Mouse (Mus musculus) embryo, embryonic 11.5 days (tissue): ENCODE results near the gene Rnd3.

Source experiments
- DNase-seq: peaks from one replicate; pipeline ENCODE4 v3.0.0-alpha.2; 2012; ENCODE audit warnings: low read depth, low spot score

The Rnd3 gene

GRCm38 (mm10) chr2:51148975-51149374 lies at the start of gene Rnd3:
TSS of gene Rnd3 (minus strand) at chr2:51149111.
- DNase-seq, result peak; percentile 94

- DNase-seq, result no peak
Measured at GRCm38 (mm10) chr2:51192319-51192718, 43.4 kb upstream of the Rnd3 start.

DNA sequence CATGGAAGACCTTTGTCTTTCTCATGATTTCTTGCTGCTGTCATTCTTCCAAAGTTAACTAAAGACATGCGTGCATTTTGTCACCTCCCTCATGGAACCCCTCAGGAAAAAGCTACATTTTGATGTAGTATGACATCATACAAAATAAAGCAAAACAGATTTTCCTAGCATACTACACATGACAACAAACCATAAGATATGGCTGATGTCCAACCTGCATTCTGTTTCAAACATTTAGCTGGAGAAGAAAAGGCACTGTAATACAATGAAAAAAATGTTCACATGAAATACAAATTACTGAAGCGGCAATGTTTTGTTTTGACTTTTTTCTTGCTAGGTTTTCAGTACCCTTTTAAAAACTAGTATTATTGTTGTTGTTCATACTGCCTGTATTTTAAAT lies 36.9 kb upstream of the Rnd3 start:
- DNase-seq, result no peak

- DNase-seq, result no peak
Measured at GRCm38 (mm10) chr2:51182990-51183389, 34.1 kb upstream of the Rnd3 start.

- DNase-seq, result no peak
Measured at GRCm38 (mm10) chr2:51181376-51181775, 32.5 kb upstream of the Rnd3 start.

DNA sequence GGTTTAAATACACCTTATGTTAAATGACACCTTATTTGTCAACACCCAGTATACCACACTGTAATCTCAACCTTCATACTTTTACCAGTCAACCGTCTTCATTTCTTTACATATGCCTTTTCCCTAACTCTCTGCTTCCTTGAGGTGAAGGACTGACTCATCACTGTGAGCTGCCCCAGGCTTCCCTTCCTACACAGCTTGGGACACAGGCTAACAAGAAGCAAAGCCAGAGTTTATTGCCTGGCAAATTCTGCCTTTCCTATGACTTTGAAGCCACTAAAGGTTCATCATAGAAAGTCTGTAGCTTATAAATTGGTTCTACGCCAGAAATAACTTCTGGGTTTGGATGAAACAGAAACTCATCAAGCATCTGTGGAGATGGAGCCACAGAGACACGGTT lies 30.2 kb upstream of the Rnd3 start:
- no peak for DNase-seq

DNA sequence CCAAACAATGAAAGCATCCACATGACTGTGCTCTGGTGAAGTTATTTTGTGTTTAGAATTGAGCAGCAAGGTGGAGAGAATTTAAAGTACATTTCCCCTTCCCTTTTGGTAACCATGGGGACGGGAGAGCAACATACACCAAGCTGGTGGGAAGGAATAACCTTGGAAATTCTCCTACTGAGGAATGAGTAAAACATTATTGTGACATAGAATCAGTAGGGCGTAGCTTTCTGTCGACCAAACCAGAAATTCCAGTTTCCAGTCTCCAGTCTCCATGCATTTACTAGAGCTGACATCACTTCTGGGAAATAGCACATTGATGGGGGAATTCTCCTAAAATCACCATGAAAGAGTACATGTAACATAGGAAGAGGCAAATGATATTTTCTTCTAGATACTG lies 28.7 kb upstream of the Rnd3 start:
- DNase-seq, result no peak

DNA sequence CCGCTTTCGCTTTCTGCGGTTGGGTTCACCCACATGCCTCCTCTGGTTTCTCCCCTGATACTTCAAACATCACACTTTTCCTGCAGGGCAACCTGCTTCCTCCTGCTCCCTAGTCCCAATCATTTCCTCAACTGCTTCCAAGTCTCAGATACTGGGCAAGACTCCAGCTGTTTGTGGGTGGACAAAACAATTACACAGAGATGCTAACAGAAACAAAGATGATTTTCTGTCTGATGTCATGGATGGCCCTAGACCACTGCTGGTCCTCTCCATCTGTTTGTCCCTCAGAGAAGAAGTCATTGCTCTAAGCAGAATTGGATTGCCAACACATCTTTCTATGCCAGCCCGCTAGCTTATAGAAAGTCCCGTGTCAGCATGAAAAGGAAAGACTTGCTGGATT lies 26.4 kb upstream of the Rnd3 start:
- no peak for DNase-seq

GRCm38 (mm10) chr2:51161110-51161509 lies 12.2 kb upstream of the Rnd3 start:
- no peak for DNase-seq

- DNase-seq, result no peak
Measured at GRCm38 (mm10) chr2:51148454-51148853, 457 bp downstream of the Rnd3 start.

- DNase-seq, result no peak
Measured at GRCm38 (mm10) chr2:51148065-51148407, 875 bp downstream of the Rnd3 start.

- DNase-seq, result no peak
Measured at GRCm38 (mm10) chr2:51147318-51148064, 1.4 kb downstream of the Rnd3 start.

DNA sequence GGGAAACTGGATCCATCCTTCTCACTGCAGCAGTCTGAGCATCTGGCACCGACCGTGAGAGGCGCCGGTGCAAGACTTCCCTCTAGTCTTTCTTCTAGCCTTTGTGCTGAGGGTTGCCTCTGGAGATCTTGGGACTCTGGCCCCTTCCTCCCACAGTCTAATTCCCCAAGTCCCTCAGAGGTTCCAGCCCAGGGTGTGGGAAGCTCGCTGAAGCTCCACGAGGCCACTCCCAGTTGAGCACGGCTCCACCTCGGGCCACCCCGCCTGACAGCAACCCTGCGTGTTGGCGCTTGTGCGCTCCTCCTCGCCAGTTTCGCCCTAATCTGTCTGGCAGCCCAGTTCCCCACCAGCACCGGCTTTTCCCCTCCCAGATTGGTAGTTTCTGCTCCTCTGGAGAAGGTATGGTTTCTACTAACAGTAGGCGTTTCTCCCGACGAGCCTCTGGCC lies 2.0 kb downstream of the Rnd3 start:
- DNase-seq, result no peak

GRCm38 (mm10) chr2:51145838-51146470 lies 3.0 kb downstream of the Rnd3 start:
- DNase-seq, result no peak

DNA sequence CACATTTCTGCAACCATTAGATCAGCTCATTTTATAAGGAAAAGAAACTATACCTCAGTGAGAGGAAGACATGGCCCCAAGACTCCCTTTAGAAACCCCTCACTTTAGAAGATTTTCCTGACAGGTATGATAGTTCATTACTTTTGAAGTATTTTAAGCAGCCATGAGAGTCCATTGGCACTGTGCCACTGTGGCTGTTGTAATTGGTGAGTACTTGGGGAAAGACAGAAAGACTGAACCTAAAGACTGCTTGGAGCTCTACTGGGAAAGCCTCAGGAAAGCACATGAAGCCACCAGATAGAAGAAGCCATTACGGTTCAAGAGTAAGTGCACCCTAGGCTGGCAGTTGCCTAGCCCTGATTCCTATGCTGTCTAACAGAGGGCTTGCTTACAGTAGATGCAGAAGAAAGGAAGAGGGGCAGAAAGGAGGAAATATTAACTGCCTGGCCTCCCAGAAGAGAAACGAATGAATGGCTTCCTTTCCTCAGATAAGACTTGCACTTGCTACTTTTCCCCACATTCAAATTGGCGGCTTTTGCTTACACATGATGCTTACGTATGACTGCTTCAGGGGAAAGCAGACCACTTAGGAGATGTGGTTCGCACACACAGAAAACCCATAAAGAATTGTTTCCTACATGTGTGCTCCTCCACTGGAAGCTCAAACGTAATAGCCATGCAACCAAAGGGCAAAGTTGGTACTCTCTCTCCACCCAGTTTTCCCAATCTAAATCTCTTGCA lies 4.4 kb downstream of the Rnd3 start:
- DNase-seq, result no peak

DNA sequence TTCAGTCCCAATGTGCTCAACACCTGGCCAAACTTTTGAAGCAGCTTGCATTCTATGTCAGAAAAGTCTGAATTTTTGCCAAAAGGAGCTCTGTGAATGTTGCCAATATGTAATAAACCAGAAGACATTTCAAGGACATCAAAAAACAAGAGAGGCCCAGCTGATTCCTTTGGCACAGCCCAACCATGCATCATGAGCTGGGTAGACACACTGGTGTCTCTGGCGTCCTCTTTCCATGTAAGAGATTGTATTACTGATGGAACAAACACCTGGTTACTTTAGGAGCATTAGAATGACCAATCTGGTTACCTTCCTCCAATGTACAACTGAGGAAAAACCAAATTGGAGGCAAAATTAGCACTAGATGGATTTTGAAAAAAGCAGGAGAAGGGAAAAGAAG lies 6.5 kb downstream of the Rnd3 start:
- DNase-seq, result no peak

GRCm38 (mm10) chr2:51141345-51141744 lies 7.6 kb downstream of the Rnd3 start:
- no peak for DNase-seq

- DNase-seq, result no peak
Measured at GRCm38 (mm10) chr2:51140486-51140885, 8.4 kb downstream of the Rnd3 start.

DNA sequence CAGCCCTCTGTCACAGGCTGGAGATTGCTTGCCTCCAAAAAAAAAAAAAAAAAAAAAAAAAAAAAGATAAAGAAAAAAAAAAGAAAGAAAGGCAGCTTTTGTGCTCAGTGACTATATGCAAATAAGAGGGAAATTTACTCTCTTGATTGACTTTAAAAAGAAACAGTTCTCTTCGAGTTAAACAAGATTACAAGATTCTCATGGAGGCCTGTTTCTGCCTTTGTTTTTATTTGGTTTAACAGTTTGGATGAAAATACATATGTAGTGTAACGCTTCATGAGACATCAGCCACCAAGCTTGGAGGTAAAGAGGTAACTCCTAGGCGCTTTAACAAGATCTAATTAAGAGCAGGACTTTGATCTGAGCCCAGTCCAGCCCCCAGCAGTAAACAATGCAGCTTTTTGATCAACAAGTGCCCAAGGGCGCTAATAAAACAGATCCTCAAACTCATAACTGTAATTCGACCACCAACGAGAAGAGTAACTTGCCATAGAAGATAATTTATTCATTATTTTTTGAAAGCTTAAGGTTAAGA lies 8.9 kb downstream of the Rnd3 start:
- DNase-seq, result no peak

DNA sequence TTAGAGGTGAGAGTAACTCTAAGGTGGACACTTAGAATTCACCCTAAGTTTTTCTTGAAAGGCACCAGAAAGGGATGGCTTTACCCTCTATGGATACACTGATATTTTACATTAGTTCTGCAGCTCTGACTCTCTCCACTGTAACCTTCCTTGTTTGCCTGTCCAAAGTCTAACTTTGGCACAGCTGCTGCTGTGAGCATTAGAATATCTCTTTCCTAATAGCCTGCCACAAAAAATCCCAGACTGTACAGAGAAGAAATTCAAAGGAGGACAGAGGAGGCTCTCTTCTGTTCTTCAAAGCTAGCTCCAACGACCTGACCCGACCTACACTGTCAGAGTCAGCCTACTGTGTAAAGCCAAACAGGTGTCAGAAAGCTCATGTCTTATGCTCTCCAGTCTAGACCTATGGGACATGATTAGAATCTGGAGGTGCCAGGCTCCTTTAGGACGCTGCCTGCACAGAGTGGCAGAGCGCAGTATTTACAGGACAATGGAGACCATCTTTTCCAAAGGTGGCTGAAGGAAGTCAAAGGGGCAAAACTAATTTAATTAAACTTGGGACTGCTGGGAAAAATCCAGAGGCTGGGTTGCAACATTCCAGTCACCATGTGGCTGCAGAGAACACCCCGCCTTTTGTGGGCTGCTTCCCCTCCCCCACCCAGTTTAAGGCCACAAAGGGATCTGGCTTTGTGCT lies 9.5 kb downstream of the Rnd3 start:
- DNase-seq, result peak; percentile 71

- DNase-seq, result no peak
Measured at GRCm38 (mm10) chr2:51137726-51138125, 11.2 kb downstream of the Rnd3 start.

- no peak for DNase-seq
Measured at GRCm38 (mm10) chr2:51132181-51132580, 16.7 kb downstream of the Rnd3 start.
